Mouse (Mus musculus): Measurements from ENCODE around the gene Ppard.

- TF ChIP-seq POLR2A (IDR thresholded peaks at IDR 0.05; ENCODE audit: low read depth, low read length) (no peak), CTCF (conservative IDR thresholded peaks at IDR 0.05; ENCODE audit: insufficient read depth, insufficient read length, low read depth, low read length) (no peak)
Measured at GRCm38 (mm10) chr17:28325751-28326150, 93.3 kb downstream of the Ppard start.

Data from kidney, adult 2 months (tissue).